8 mouse cellular contexts compared by ENCODE assay signal in the genomic region with DNA sequence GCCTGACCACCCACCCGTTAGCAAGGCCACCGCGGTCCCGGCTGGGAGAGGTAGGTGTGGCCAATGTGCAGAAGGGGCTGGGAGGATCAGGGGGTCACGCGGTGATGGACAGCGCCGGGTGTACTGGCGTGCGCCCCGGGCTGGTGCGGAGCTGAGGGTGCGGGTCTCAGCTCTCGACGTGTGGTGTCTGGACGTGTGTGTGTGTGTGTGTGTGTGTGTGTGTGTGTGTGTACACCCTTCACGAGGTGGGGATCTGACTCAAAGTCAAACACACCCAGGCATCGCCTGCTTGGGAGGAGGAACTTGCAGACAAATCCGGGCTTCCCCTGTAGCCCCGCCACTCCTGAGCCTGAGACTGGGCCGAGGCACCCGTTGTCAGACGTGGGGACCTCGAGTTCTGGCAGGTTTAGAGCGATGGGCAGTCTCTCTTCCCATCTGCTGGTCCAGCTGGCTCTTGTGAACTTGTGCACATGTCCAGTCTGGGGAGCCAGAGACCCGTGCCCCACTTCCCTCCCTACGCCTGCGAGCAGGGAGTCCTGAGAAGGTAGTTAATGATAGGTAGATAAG. TPM values are rescaled to one million over a fixed set of nuclear protein-coding genes. Genes with fewer than 3 reads are reported as not detected.
DNase-seq lines count a peak whose midpoint lies in the region; ATAC-seq and TF ChIP-seq lines count a peak whose summit lies in the region.

A gene (minus strand): TSS at position 59 of the 567 bp plus-strand sequence.

- H3K4me3 ChIP-seq in liver, adult 2 months (ENCODE audit: insufficient read depth, low read depth, low read length), result peak within 1 kb of the TSS; percentile 67
- peak within 1 kb of the TSS; percentile 55 for H3K4me3 ChIP-seq in hindbrain, embryonic 14.5 days (replicated peaks; ENCODE audit: low read length)
- peak within 1 kb of the TSS; percentile 51 for H3K4me3 ChIP-seq in liver, embryonic 12.5 days

- 11% methylated on average over 28 of the region's 28 CpGs for WGBS in liver, adult 2 months
- WGBS in hindbrain, embryonic 14.5 days, result 7% methylated on average over 28 of the region's 28 CpGs
- 5% methylated on average over 28 of the region's 28 CpGs for WGBS in liver, embryonic 12.5 days (ENCODE audit: insufficient replicate concordance)

- peak within 1 kb of the TSS; percentile 79 for H3K9ac ChIP-seq in liver, adult 2 months (ENCODE audit: low read depth, low read length)
- H3K9ac ChIP-seq in hindbrain, embryonic 14.5 days, result peak within 1 kb of the TSS; percentile 78
- peak within 1 kb of the TSS; percentile 17 for H3K9ac ChIP-seq in liver, embryonic 12.5 days

- no peak for ATAC-seq in hindbrain, embryonic 14.5 days (ENCODE audit: low FRiP score)
- ATAC-seq in liver, embryonic 12.5 days, result no peak

- no peaks in the 10 kb centered on the region for H3K4me1 ChIP-seq in liver, adult 2 months (ENCODE audit: control insufficient read depth, insufficient read depth, low read length)
- peaks cover 23% of the 10 kb centered on the region for H3K4me1 ChIP-seq in hindbrain, embryonic 14.5 days (replicated peaks; ENCODE audit: control insufficient read depth, insufficient read depth, low read length)
- peaks cover 47% of the 10 kb centered on the region for H3K4me1 ChIP-seq in liver, embryonic 12.5 days

- peaks cover 10% of the 10 kb centered on the region; the same call in 1 of the 2 replicates for H3K27me3 ChIP-seq in liver, adult 2 months (ENCODE audit: control insufficient read depth, insufficient read depth, low read length)
- H3K27me3 ChIP-seq in hindbrain, embryonic 14.5 days (ENCODE audit: control insufficient read depth, insufficient read depth, low read length), result 0 out of 2 replicates have a peak, but pooled peaks cover 10% of the 10 kb centered on the region
- H3K27me3 ChIP-seq in liver, embryonic 12.5 days (replicated peaks), result peaks cover 71% of the 10 kb centered on the region

- peak within 1 kb of the TSS; percentile 10; the same call in 1 of the 2 replicates for H3K27ac ChIP-seq in liver, adult 2 months (replicated peaks; ENCODE audit: insufficient read depth, low read depth, low read length)
- peak within 1 kb of the TSS; percentile 2; the same call in 1 of the 2 replicates for H3K27ac ChIP-seq in hindbrain, embryonic 14.5 days
- no peak within 1 kb of the TSS for H3K27ac ChIP-seq in liver, embryonic 12.5 days

- TF ChIP-seq CTCF in liver, adult 2 months (IDR thresholded peaks at IDR 0.05; ENCODE audit: low read depth, low read length), result no peak

- H3K9me3 ChIP-seq in hindbrain, embryonic 14.5 days (ENCODE audit: control insufficient read depth, low read length), result no peaks in the 10 kb centered on the region
- no peaks in the 10 kb centered on the region for H3K9me3 ChIP-seq in liver, embryonic 12.5 days (replicated peaks)

- no peak for DNase-seq in liver, adult 2 months (ENCODE audit: extremely low read depth, low read depth, low spot score)
- DNase-seq in liver, result no peak
- DNase-seq in brain, adult 2 months (ENCODE audit: low read depth, low spot score), result peak; percentile 91
- no peak for DNase-seq in gastrocnemius, adult 18-20 months (ENCODE audit: low spot score)
- peak; percentile 34 for DNase-seq in hindbrain, embryonic 14.5 days (ENCODE audit: low spot score)
- DNase-seq in retina, postnatal 1 day, result peak; percentile 77
- DNase-seq in right cerebral cortex, postnatal 14 days, result no peak

- H3K36me3 ChIP-seq in liver, adult 2 months (ENCODE audit: control insufficient read depth, insufficient read depth, low read length), result no peaks in the 10 kb centered on the region
- H3K36me3 ChIP-seq in hindbrain, embryonic 14.5 days (replicated peaks; ENCODE audit: control insufficient read depth, insufficient read depth), result no peaks in the 10 kb centered on the region
- H3K36me3 ChIP-seq in liver, embryonic 12.5 days, result no peaks in the 10 kb centered on the region

- peak within 1 kb of the TSS; percentile 98 for H3K4me2 ChIP-seq in hindbrain, embryonic 14.5 days (replicated peaks)
- peak within 1 kb of the TSS; percentile 68 for H3K4me2 ChIP-seq in liver, embryonic 12.5 days

- no peaks in the 10 kb centered on the region for H3K79me2 ChIP-seq in liver, adult 2 months (ENCODE audit: control insufficient read depth, insufficient read depth, low read length)

- TF ChIP-seq POLR2A in liver, adult 2 months (IDR thresholded peaks at IDR 0.05; ENCODE audit: extremely low read depth, insufficient read depth, low read length), result no peak

RNA-seq across cellular contexts. Expression of the gene that starts here (rescaled TPM):
- total RNA-seq in liver, adult 2 months (2014; rRNA removed), result 2.6 and 4.8 TPM in 2 replicates
- 5.6 and 6.1 TPM in 2 replicates for polyA plus RNA-seq in liver, adult 2 months (2012; rRNA removed)
- 10 to 100 TPM; 10.5 to 15.0 TPM for total RNA-seq in gastrocnemius, adult 18-20 months (2021)
- polyA plus RNA-seq in hindbrain, embryonic 14.5 days (2014; fragmentation: Nextera tagmentation; extraction: Ambion mirVana), result 26.5 and 29.7 TPM in 2 replicates
- 0.83 and 1.2 TPM in 2 replicates for polyA plus RNA-seq in liver, embryonic 12.5 days (2016; fragmentation: Nextera tagmentation; extraction: Ambion mirVana)

Comparison
In these comparisons a context has a peak if more than half of its experiments do, and no peak if none do; other contexts are left out.
1. DNase-seq: peak in brain, adult 2 months (single experiment), hindbrain, embryonic 14.5 days (single experiment) and retina, postnatal 1 day (single experiment); none in liver, adult 2 months (single experiment), liver (single experiment), gastrocnemius, adult 18-20 months (single experiment) and right cerebral cortex, postnatal 14 days (single experiment).
2. H3K9ac ChIP-seq: peak in every context shown above with its lines; median percentile 79 in liver, adult 2 months; 78 in hindbrain, embryonic 14.5 days; 17 in liver, embryonic 12.5 days.
3. Peak in every context shown above with its lines, with median percentiles within 50 percentile points of each other: H3K4me3 ChIP-seq.